ENCODE assay signal across 8 mouse cellular contexts in genomic region chr15:83149196-83150072, GRCm38 (mm10). TPM values are rescaled to one million over a fixed set of nuclear protein-coding genes. Genes with fewer than 3 reads are reported as not detected.
A peak's percentile ranks its signal among the peaks of the same experiment; 100 is the strongest.
DNase-seq lines count a peak whose midpoint lies in the region; ATAC-seq lines count a peak whose summit lies in the region.

Poldip3 (minus strand) TSS chr15:83149384.

- H3K27me3 ChIP-seq in hindbrain, embryonic 11.5 days (ENCODE audit: control insufficient read depth, insufficient read depth, low read length) = no peaks in the 10 kb centered on the region

- H3K4me2 ChIP-seq in hindbrain, embryonic 11.5 days (replicated peaks; ENCODE audit: low read depth, low read length) = peak within 1 kb of the TSS; percentile 49

- H3K4me3 ChIP-seq in hindbrain, embryonic 11.5 days (ENCODE audit: low read depth, low read length) = peak within 1 kb of the TSS; percentile 90

- no peaks in the 10 kb centered on the region for H3K4me1 ChIP-seq in hindbrain, embryonic 11.5 days (replicated peaks; ENCODE audit: control insufficient read depth, insufficient read depth, low read length)

- peak within 1 kb of the TSS; percentile 94 for H3K27ac ChIP-seq in hindbrain, embryonic 11.5 days (ENCODE audit: low read depth, low read length)

- under 1% methylated on average over 56 of the region's 56 CpGs for WGBS in hindbrain, embryonic 11.5 days

- peak; percentile 93 for ATAC-seq in hindbrain, embryonic 11.5 days (ENCODE audit: low FRiP score)

- no peaks in the 10 kb centered on the region for H3K9me3 ChIP-seq in hindbrain, embryonic 11.5 days (ENCODE audit: control insufficient read depth, low read length)

- DNase-seq in MN1 (ENCODE audit: low spot score) = peak; percentile 100
- peak; percentile 99 for DNase-seq in cerebellum, adult 9-10 months
- peak; percentile 96 to 99 for DNase-seq in frontal cortex, adult 2 months (ENCODE audit: extremely low spot score in 1 of 2, low spot score in 1 of 2)
- DNase-seq in hindbrain, embryonic 11.5 days (ENCODE audit: low spot score) = peak; percentile 98
- peak; percentile 97 to 98 for DNase-seq in layer of hippocampus, postnatal 10 days (ENCODE audit: low spot score in 2 of 2)
- DNase-seq in lung, postnatal 10 days = peak; percentile 99
- peak; percentile 97 for DNase-seq in ovary, postnatal 36 days (ENCODE audit: low spot score)
- peak; percentile 98 for DNase-seq in thymus, postnatal 25 days

- no peaks in the 10 kb centered on the region; the same call in 1 of the 2 replicates for H3K36me3 ChIP-seq in hindbrain, embryonic 11.5 days (ENCODE audit: control insufficient read depth, insufficient read depth, low read length)

- H3K9ac ChIP-seq in hindbrain, embryonic 11.5 days (ENCODE audit: low read depth, low read length) = peak within 1 kb of the TSS; percentile 91

RNA-seq across cellular contexts. Expression of gene Poldip3, which starts in this region (rescaled TPM):
- 67.7 and 76.6 TPM in 2 replicates for polyA plus RNA-seq in frontal cortex, adult 2 months (2012; rRNA removed)
- 162 and 163 TPM in 2 replicates for polyA plus RNA-seq in hindbrain, embryonic 11.5 days (2014; fragmentation: Nextera tagmentation; extraction: Ambion mirVana)
- total RNA-seq in layer of hippocampus, postnatal 10 days (2021) = 10 to 100 TPM; 82.6 to 83.2 TPM

Comparison
In these comparisons a context has a peak if more than half of its experiments do, and no peak if none do; other contexts are left out.
1. Peak in every context shown above with its lines: DNase-seq, ATAC-seq, H3K4me3 ChIP-seq and H3K27ac ChIP-seq.